Mouse (Mus musculus): Measurements from ENCODE around the gene Zdhhc14. TPM values are rescaled to one million over a fixed set of nuclear protein-coding genes. Genes with fewer than 3 reads are reported as not detected.
A peak's percentile ranks its signal among the peaks of the same experiment; 100 is the strongest.

Zdhhc14 gene
- polyA plus RNA-seq, 1 experiment from 2014 or later = 13.4 TPM

DNA sequence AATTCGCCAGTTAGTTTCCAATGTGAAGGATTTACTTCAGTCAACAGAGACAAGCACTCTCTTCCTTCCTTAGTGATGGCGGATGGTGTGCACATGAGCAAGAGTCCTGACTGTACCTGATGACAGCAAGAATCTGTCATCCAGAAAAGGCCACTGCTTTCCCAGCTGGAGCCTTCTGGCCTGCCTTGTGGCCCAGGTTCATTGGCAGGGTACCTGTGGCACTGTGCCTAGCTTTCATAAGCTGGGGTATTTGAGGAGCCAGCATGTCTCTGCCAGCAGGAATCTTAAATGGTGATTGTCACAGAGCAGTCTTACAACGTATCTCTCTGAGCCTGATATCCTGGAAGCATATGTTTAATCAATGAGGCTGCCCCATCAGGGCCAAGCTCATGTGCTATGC is 258.7 kb downstream of the Zdhhc14 start:
- H3K4me1 ChIP-seq = peaks cover 8% of the 10 kb centered on the region
- H3K4me2 ChIP-seq = no peak overlapping the region
- no peaks in the 10 kb centered on the region for H3K27me3 ChIP-seq (replicated peaks)
- WGBS = 72% methylated on average over 3 of the region's 3 CpGs
- no peaks in the 10 kb centered on the region for H3K9me3 ChIP-seq (replicated peaks)
- no peak for ATAC-seq (ENCODE audit: low FRiP score)
- no peak overlapping the region for H3K4me3 ChIP-seq (replicated peaks)
- H3K27ac ChIP-seq (replicated peaks) = no peak overlapping the region
- no peaks in the 10 kb centered on the region for H3K36me3 ChIP-seq
- no peak overlapping the region for H3K9ac ChIP-seq (replicated peaks)

DNA sequence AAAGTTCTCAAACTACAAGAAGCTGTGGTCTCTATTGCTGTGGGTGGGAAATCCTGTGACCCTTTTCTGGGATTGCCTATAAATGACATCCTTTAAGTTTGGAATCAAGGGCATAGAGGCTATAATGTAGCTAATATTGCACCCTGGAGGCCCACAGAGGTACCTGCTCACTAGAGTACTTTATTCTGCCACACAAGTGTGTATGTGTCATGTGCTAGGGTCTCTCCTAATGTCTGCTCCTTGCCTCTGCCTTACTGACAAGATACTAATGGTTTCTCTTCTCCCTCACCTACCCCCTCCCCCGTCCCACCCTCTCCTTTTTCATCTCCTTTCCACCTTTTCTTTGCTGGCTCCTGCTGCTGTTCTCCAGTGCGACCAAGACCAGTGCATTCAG is 260.0 kb downstream of the Zdhhc14 start:
- peak overlapping the region; percentile 45; the same call in 1 of the 2 replicates for H3K27ac ChIP-seq (replicated peaks)
- no peak for ATAC-seq (ENCODE audit: low FRiP score)
- no peaks in the 10 kb centered on the region for H3K27me3 ChIP-seq (replicated peaks)
- no peaks in the 10 kb centered on the region for H3K36me3 ChIP-seq
- no peaks in the 10 kb centered on the region for H3K9me3 ChIP-seq (replicated peaks)
- H3K4me1 ChIP-seq = peaks cover 8% of the 10 kb centered on the region
- WGBS = 25% methylated on average over 2 of the region's 2 CpGs
- peak overlapping the region; percentile 70 for H3K4me2 ChIP-seq
- peak overlapping the region; percentile 41 for H3K9ac ChIP-seq (replicated peaks)
- H3K4me3 ChIP-seq (replicated peaks) = peak overlapping the region; percentile 41; the same call in 1 of the 2 replicates

DNA sequence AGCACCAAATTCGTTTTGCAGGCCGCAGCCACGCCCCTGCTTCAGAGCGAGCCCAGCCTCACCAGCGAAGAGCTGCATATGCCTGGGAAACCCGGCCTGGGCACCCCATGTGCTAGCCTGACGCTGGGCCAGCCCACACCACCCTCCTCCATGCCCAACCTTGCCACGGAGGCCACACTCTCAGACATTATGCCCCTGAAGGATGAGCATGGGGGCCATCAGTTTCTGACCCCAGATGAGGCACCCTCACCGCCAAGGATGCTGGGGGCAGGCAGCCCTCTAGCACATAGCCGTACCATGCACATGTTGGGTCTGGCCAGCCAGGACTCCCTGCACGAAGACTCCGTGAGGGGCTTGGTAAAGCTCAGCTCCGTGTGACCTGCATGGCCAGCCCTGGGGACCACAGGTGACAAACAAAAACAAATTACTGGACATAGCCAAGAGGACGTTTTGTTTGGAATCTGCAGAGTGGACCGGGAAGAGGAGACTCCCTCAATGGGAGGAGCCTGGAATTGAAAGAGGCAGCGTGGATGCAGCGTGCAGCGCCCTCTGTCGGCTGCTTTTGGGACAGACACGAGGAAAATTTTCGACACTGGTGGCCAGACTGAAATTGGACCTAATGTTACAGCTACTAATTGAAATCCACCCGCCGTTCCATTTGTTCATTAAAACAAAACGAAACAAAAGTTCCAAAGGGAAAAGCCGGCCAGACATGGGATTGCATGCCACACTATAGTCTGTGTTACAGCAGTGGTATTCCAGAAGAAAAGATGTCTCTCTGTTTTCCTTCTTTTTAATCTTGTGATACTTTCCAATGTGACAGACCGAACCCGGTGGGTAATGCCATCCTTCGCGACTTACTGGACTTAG is 260.6 kb downstream of the Zdhhc14 start:
- Histone ChIP-seq H3K9ac (replicated peaks) (peak overlapping the region; percentile 41), H3K27me3 (replicated peaks) (no peaks in the 10 kb centered on the region), H3K4me1 (peaks cover 8% of the 10 kb centered on the region), H3K36me3 (no peaks in the 10 kb centered on the region), H3K27ac (replicated peaks) (peak overlapping the region; percentile 45), H3K4me2 (peak overlapping the region; percentile 70), H3K4me3 (replicated peaks) (peak overlapping the region; percentile 41), H3K9me3 (replicated peaks) (no peaks in the 10 kb centered on the region)
- 11% methylated on average over 29 of the region's 29 CpGs for WGBS
- peak; percentile 62 for ATAC-seq (ENCODE audit: low FRiP score)

DNA sequence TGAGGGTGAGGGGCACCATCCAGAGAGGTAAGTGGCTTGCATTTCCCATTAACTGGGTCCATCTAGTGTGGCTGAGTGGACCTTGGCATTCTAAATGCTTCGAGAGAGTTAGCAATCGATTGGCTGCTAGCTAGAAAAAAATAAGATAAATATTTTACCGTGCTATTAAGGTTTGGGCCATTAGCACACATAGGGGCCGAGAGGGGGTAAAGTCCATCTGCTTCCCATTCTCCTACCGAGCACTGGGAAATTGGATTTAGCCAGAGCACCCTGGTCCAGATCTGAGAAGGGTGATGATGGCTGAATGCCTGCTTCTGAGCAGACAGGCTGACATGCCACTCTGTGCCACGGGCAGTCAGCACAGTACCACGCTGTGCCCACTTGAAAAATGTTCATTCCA is 263.1 kb downstream of the Zdhhc14 start:
- Histone ChIP-seq H3K9me3 (replicated peaks) (no peaks in the 10 kb centered on the region), H3K4me3 (replicated peaks) (no peak overlapping the region), H3K36me3 (no peaks in the 10 kb centered on the region), H3K4me2 (no peak overlapping the region), H3K9ac (replicated peaks) (no peak overlapping the region), H3K27ac (replicated peaks) (no peak overlapping the region), H3K27me3 (replicated peaks) (no peaks in the 10 kb centered on the region), H3K4me1 (peaks cover 8% of the 10 kb centered on the region)
- no peak for ATAC-seq (ENCODE audit: low FRiP score)
- 90% methylated on average over 7 of the region's 7 CpGs for WGBS

GRCm38 (mm10) chr17:5756065-5756464 is 263.7 kb downstream of the Zdhhc14 start:
- peaks cover 8% of the 10 kb centered on the region for H3K4me1 ChIP-seq
- 50% methylated on average over 5 of the region's 5 CpGs for WGBS
- ATAC-seq (ENCODE audit: low FRiP score) = no peak

GRCm38 (mm10) chr17:5756855-5757254 is 264.5 kb downstream of the Zdhhc14 start:
- no peak overlapping the region for H3K4me3 ChIP-seq (replicated peaks)
- H3K27me3 ChIP-seq (replicated peaks) = no peaks in the 10 kb centered on the region
- no peak overlapping the region for H3K9ac ChIP-seq (replicated peaks)
- no peak overlapping the region for H3K4me2 ChIP-seq
- no peak overlapping the region for H3K27ac ChIP-seq (replicated peaks)
- peaks cover 8% of the 10 kb centered on the region for H3K4me1 ChIP-seq
- no peak for ATAC-seq (ENCODE audit: low FRiP score)
- WGBS = 85% methylated on average over 15 of the region's 15 CpGs
- H3K9me3 ChIP-seq (replicated peaks) = no peaks in the 10 kb centered on the region
- H3K36me3 ChIP-seq = no peaks in the 10 kb centered on the region

More at GRCm38 (mm10) chr17:5756065-5756464, 263.7 kb downstream of the Zdhhc14 start:
- Histone ChIP-seq H3K27ac (replicated peaks) (no peak overlapping the region), H3K4me2 (no peak overlapping the region), H3K9me3 (replicated peaks) (no peaks in the 10 kb centered on the region), H3K9ac (replicated peaks) (no peak overlapping the region), H3K36me3 (no peaks in the 10 kb centered on the region), H3K27me3 (replicated peaks) (no peaks in the 10 kb centered on the region), H3K4me3 (replicated peaks) (no peak overlapping the region)

GRCm38 (mm10) chr17:5763768-5764167 is 271.4 kb downstream of the Zdhhc14 start:
- H3K4me3 ChIP-seq (replicated peaks) = no peak overlapping the region
- no peaks in the 10 kb centered on the region for H3K36me3 ChIP-seq
- no peak overlapping the region for H3K9ac ChIP-seq (replicated peaks)
- H3K27ac ChIP-seq (replicated peaks) = no peak overlapping the region
- no peaks in the 10 kb centered on the region for H3K27me3 ChIP-seq (replicated peaks)
- no peak for ATAC-seq (ENCODE audit: low FRiP score)
- H3K9me3 ChIP-seq (replicated peaks) = no peaks in the 10 kb centered on the region
- H3K4me1 ChIP-seq = no peaks in the 10 kb centered on the region
- H3K4me2 ChIP-seq = no peak overlapping the region
- WGBS = 91% methylated on average over 5 of the region's 5 CpGs

GRCm38 (mm10) chr17:5764270-5764669 is 271.9 kb downstream of the Zdhhc14 start:
- Histone ChIP-seq H3K4me3 (replicated peaks) (no peak overlapping the region), H3K9ac (replicated peaks) (no peak overlapping the region), H3K4me1 (no peaks in the 10 kb centered on the region), H3K27ac (replicated peaks) (no peak overlapping the region), H3K27me3 (replicated peaks) (no peaks in the 10 kb centered on the region), H3K9me3 (replicated peaks) (no peaks in the 10 kb centered on the region), H3K36me3 (no peaks in the 10 kb centered on the region), H3K4me2 (no peak overlapping the region)
- WGBS = 37% methylated on average over 5 of the region's 5 CpGs
- ATAC-seq (ENCODE audit: low FRiP score) = no peak

GRCm38 (mm10) chr17:5765746-5766145 is 273.4 kb downstream of the Zdhhc14 start:
- Histone ChIP-seq H3K4me3 (replicated peaks) (no peak overlapping the region), H3K4me1 (peaks cover 14% of the 10 kb centered on the region), H3K27me3 (replicated peaks) (no peaks in the 10 kb centered on the region), H3K4me2 (no peak overlapping the region), H3K9ac (replicated peaks) (no peak overlapping the region), H3K27ac (replicated peaks) (no peak overlapping the region), H3K9me3 (replicated peaks) (no peaks in the 10 kb centered on the region), H3K36me3 (no peaks in the 10 kb centered on the region)
- no peak for ATAC-seq (ENCODE audit: low FRiP score)
- 62% methylated on average over 4 of the region's 4 CpGs for WGBS

DNA sequence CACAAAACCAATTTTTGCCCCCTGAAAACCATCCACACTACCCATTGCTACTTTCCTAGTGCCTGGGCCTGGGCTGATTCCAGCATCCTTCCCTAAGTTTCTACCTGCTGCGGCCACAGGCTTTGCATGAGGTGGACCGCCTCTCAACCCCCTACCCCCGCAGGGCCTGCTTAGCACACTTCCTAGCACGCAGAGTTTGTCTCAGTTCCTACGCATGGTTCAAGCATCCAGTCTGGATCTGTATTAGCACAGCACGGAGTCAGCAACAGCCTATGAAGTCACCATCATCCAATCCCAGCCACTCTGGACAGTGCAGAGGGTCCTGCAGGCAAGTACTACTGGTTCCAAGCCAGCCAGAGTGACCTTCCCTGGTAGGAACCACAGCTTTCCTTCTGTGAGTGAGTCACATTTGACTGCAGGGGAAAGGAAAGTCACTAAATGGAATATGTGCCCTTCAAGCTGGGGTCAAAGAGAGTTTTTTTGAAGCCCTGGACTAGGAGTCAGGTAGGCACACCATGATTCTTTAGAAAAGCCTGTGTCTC is 275.9 kb downstream of the Zdhhc14 start:
- Histone ChIP-seq H3K36me3 (no peaks in the 10 kb centered on the region), H3K4me2 (no peak overlapping the region), H3K9me3 (replicated peaks) (no peaks in the 10 kb centered on the region), H3K4me3 (replicated peaks) (no peak overlapping the region), H3K4me1 (peaks cover 19% of the 10 kb centered on the region), H3K27ac (replicated peaks) (no peak overlapping the region), H3K27me3 (replicated peaks) (no peaks in the 10 kb centered on the region), H3K9ac (replicated peaks) (no peak overlapping the region)
- 65% methylated on average over 6 of the region's 6 CpGs for WGBS
- ATAC-seq (ENCODE audit: low FRiP score) = no peak

DNA sequence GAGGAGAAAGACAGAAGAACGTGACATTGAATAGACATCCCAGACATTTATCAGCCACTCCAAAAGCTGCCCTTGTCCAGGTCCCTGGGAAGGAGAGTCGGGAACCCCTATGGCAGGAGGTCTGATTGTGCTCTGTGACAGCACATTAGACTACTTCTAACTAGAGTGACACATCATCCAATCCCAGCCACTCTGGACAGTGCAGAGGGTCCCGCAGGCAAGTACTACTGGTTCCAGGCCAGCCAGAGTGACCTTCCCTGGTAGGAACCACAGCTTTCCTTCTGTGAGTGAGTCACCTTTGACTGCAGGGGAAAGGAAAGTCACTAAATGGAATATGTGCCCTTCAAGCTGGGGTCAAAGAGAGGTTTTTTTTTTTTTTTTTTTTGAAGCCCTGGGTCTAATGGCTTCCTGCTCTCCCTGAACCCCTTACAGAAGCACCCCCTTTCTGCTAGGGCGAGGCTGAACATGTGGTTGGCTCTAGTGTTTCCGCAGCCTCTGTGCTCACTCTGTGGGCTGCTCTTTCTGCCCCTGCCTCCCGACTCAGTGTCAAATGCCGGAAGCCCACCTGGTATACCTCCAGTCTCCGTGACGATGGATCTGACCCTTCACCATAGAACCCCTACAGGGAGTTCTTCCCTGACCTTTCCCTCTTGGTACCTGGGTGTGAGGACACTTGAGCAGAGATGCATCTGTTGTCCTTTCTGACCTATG is 276.6 kb downstream of the Zdhhc14 start:
- WGBS = 84% methylated on average over 9 of the region's 9 CpGs

More for the DNA sequence above, 276.6 kb downstream of the Zdhhc14 start:
- ATAC-seq (ENCODE audit: low FRiP score) = no peak
- Histone ChIP-seq H3K4me3 (replicated peaks) (no peak overlapping the region), H3K36me3 (no peaks in the 10 kb centered on the region), H3K27me3 (replicated peaks) (no peaks in the 10 kb centered on the region), H3K9me3 (replicated peaks) (no peaks in the 10 kb centered on the region), H3K27ac (replicated peaks) (no peak overlapping the region), H3K9ac (replicated peaks) (no peak overlapping the region), H3K4me2 (no peak overlapping the region), H3K4me1 (peaks cover 19% of the 10 kb centered on the region)
